Mouse (Mus musculus) heart, embryonic 10.5 days (tissue): Measurements from ENCODE around the gene Hsp90ab1. TPM values are rescaled to one million over a fixed set of nuclear protein-coding genes. Genes with fewer than 3 reads are reported as not detected.

Source experiments
- DNase-seq: peaks from one replicate; pipeline ENCODE4 v3.0.0-alpha.2; 2017; ENCODE audit warnings: low spot score
- H3K27ac ChIP-seq: fragments of 300-500 bp; sonication (generic); 2 replicates; pipeline ENCODE4 v1.5.1; 2016; ENCODE audit warnings: mild to moderate bottlenecking
- H3K27me3 ChIP-seq: fragments of 300-500 bp; sonication (generic); 2 replicates; pipeline ENCODE4 v1.6.1; 2016; ENCODE audit warnings: mild to moderate bottlenecking; ENCODE audit not compliant: poor library complexity, insufficient read depth, severe bottlenecking
- H3K36me3 ChIP-seq: fragments of 300-500 bp; sonication (generic); 2 replicates; pipeline ENCODE4 v1.6.1; 2016; ENCODE audit warnings: mild to moderate bottlenecking, moderate library complexity
- H3K4me1 ChIP-seq: fragments of 300-500 bp; sonication (generic); 2 replicates; pipeline ENCODE4 v1.6.1; 2016; ENCODE audit warnings: mild to moderate bottlenecking
- H3K4me3 ChIP-seq: fragments of 300-500 bp; sonication (generic); 2 replicates; pipeline ENCODE4 v1.5.1; 2016; ENCODE audit warnings: mild to moderate bottlenecking, moderate library complexity
- H3K9me3 ChIP-seq: fragments of 300-500 bp; sonication (generic); 2 replicates; pipeline ENCODE4 v1.6.1; 2016; ENCODE audit warnings: mild to moderate bottlenecking, moderate library complexity
- WGBS: fragments of 180-500 bp; shearing (Covaris S2); methylation state at CpG from one replicate; pipeline ENCODE4 v1.1.7; 2016; 5-methylcytosine and 5-hydroxymethylcytosine counted together
- polyA plus RNA-seq: library from polyadenylated mRNA; unstranded; fragments of >200 nt; fragmentation: Nextera tagmentation; extraction: Ambion mirVana; gene quantifications from 2 replicates; pipeline ENCODE4 v1.2.1, GENCODE M21; 2016

Gene Hsp90ab1
- polyA plus RNA-seq, 1 experiment from 2014 or later: 1,893 TPM

DNA sequence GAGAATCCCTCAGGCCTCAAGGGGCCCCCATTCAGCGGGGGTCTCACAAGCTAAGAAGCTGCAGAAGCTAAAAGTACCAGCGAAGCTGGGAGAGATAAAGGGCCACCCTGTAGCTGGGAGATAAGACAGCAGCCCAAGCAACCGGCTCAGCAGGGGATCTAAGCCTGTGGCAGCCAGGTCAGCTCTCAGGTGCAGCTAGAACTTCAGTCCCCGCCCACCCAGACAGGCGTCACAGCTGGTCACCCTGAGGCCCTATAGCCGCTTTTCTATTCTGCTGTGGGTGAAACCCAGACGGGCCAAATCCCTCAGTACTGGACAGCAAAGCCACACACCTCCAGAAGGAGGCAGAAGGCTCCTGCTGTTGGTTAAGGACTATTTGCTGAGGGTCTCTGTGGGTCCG lies 20.4 kb upstream of the Hsp90ab1 start:
- DNase-seq: peak; percentile 94
- Histone ChIP-seq H3K27ac (peak overlapping the region; percentile 80; the same call in 1 of the 2 replicates), H3K9me3 (no peaks in the 10 kb centered on the region), H3K4me1 (peaks cover 69% of the 10 kb centered on the region), H3K27me3 (peaks cover 41% of the 10 kb centered on the region), H3K4me3 (peak overlapping the region; percentile 77), H3K36me3 (peaks cover 16% of the 10 kb centered on the region)
- WGBS: 9% methylated on average over 8 of the region's 8 CpGs

GRCm38 (mm10) chr17:45592606-45593431 lies 19.7 kb upstream of the Hsp90ab1 start:
- no peak for DNase-seq
- Histone ChIP-seq H3K27me3 (peaks cover 41% of the 10 kb centered on the region), H3K4me3 (peak overlapping the region; percentile 77), H3K27ac (peak overlapping the region; percentile 80), H3K4me1 (peaks cover 67% of the 10 kb centered on the region), H3K36me3 (peaks cover 22% of the 10 kb centered on the region), H3K9me3 (no peaks in the 10 kb centered on the region)
- 32% methylated on average over 8 of the region's 8 CpGs for WGBS

- H3K27ac ChIP-seq: peak overlapping the region; percentile 80
- no peak for DNase-seq
- 44% methylated on average over 16 of the region's 16 CpGs for WGBS
- peaks cover 40% of the 10 kb centered on the region for H3K27me3 ChIP-seq
- H3K4me1 ChIP-seq: peaks cover 60% of the 10 kb centered on the region
- H3K4me3 ChIP-seq: peak overlapping the region; percentile 77
- peaks cover 28% of the 10 kb centered on the region for H3K36me3 ChIP-seq
- H3K9me3 ChIP-seq: no peaks in the 10 kb centered on the region
Measured at GRCm38 (mm10) chr17:45591701-45592605, 18.9 kb upstream of the Hsp90ab1 start.

DNA sequence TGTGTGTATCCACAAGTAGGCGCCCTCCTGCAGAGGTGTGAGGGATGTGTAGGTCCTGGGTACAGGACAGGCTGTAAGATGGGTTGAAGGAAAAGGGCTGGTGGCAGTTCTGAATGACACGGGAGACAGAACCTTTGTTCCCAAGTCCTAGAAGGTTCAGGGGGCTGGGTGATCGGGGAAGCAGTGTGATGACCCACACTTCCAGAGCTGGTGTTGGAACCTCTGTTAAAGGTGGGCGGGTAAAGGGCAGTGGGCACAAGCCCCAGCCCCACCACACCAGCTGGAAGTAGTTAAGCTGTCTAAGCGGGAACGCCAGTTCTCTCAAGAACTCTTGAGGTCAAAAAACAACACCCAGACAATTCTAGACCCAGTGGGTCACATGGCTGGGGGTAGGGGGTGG lies 17.3 kb upstream of the Hsp90ab1 start:
- H3K9me3 ChIP-seq: no peaks in the 10 kb centered on the region
- WGBS: 69% methylated on average over 6 of the region's 6 CpGs
- no peak for DNase-seq
- no peak overlapping the region for H3K27ac ChIP-seq
- H3K4me1 ChIP-seq: peaks cover 55% of the 10 kb centered on the region
- H3K4me3 ChIP-seq: no peak overlapping the region
- peaks cover 26% of the 10 kb centered on the region for H3K27me3 ChIP-seq
- peaks cover 38% of the 10 kb centered on the region for H3K36me3 ChIP-seq

DNA sequence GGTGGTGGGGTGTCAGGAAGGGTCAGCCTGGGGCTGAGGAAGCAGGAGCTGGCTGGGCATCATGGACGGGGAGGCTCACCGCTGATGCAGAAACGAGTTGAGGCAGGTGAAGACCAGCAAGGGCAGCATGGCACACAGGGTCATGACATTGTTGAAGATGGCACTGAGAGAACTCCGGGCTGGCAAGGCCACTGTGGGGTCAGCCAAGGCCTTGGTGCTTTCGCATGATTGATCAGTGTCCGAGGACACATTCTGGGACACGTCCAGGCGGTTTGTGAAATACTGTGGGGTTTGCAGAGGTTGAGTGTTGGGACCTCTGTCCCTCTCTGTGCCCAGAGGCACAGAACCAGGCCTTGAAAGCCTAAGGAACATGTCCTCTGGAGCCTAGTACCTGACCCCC lies 16.8 kb upstream of the Hsp90ab1 start:
- peaks cover 21% of the 10 kb centered on the region for H3K27me3 ChIP-seq
- H3K36me3 ChIP-seq: peaks cover 38% of the 10 kb centered on the region
- peaks cover 55% of the 10 kb centered on the region for H3K4me1 ChIP-seq
- no peak overlapping the region for H3K4me3 ChIP-seq
- DNase-seq: no peak
- H3K9me3 ChIP-seq: no peaks in the 10 kb centered on the region
- 89% methylated on average over 8 of the region's 8 CpGs for WGBS
- H3K27ac ChIP-seq: no peak overlapping the region

DNA sequence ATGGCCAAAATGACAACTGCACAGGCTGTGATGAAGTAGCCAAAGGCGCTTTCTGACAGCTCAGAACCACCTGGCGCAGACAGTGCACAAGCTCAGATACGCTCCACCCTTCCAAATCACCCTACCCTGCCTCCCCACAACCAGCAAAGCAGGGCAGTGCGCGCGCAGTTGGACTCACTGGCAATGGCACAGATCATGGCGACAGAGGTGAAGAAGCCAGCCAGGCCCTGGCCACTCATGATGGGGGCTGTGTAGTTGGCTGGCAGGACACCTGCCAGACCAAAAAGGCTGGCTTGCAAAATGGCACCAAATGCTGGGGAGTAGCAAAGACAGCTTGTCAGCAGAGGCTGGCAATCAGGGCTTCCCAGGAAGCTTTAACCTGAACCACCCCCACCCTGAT lies 16.2 kb upstream of the Hsp90ab1 start:
- H3K36me3 ChIP-seq: peaks cover 38% of the 10 kb centered on the region
- H3K4me1 ChIP-seq: peaks cover 55% of the 10 kb centered on the region
- H3K27ac ChIP-seq: no peak overlapping the region
- DNase-seq: no peak
- no peaks in the 10 kb centered on the region for H3K9me3 ChIP-seq
- no peak overlapping the region for H3K4me3 ChIP-seq
- peaks cover 15% of the 10 kb centered on the region for H3K27me3 ChIP-seq
- 98% methylated on average over 7 of the region's 7 CpGs for WGBS

- DNase-seq: no peak
- H3K4me1 ChIP-seq: peaks cover 51% of the 10 kb centered on the region
- H3K27me3 ChIP-seq: 0 out of 2 replicates have a peak, but pooled peaks cover 6% of the 10 kb centered on the region
- no peak overlapping the region for H3K27ac ChIP-seq
- H3K9me3 ChIP-seq: no peaks in the 10 kb centered on the region
- peaks cover 38% of the 10 kb centered on the region for H3K36me3 ChIP-seq
- 90% methylated on average over 7 of the region's 7 CpGs for WGBS
- no peak overlapping the region for H3K4me3 ChIP-seq
Measured at GRCm38 (mm10) chr17:45588370-45588769, 15.3 kb upstream of the Hsp90ab1 start.

DNA sequence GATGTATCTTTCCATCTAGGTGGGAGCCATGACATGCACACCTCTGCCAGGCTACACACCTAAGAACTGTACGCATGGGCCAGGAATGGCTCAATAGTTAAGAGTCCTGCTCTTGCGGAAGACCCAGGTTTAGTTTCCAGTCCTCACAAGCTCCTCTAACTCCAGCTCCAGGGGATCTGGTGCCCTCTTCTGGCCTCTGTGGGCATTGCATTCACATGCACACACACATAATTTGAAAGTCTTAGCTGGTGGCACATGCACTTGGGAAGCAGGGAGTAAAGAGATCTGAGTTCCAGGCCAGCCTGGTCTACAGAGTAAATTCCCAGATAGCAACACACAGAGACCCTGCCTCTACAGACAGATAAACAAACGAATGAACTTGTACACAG lies 13.4 kb upstream of the Hsp90ab1 start:
- Histone ChIP-seq H3K27me3 (no peaks in the 10 kb centered on the region), H3K27ac (no peak overlapping the region), H3K36me3 (peaks cover 38% of the 10 kb centered on the region), H3K4me3 (no peak overlapping the region), H3K9me3 (no peaks in the 10 kb centered on the region), H3K4me1 (peaks cover 44% of the 10 kb centered on the region)
- WGBS: 95% methylated on average over 3 of the region's 3 CpGs
- no peak for DNase-seq

DNA sequence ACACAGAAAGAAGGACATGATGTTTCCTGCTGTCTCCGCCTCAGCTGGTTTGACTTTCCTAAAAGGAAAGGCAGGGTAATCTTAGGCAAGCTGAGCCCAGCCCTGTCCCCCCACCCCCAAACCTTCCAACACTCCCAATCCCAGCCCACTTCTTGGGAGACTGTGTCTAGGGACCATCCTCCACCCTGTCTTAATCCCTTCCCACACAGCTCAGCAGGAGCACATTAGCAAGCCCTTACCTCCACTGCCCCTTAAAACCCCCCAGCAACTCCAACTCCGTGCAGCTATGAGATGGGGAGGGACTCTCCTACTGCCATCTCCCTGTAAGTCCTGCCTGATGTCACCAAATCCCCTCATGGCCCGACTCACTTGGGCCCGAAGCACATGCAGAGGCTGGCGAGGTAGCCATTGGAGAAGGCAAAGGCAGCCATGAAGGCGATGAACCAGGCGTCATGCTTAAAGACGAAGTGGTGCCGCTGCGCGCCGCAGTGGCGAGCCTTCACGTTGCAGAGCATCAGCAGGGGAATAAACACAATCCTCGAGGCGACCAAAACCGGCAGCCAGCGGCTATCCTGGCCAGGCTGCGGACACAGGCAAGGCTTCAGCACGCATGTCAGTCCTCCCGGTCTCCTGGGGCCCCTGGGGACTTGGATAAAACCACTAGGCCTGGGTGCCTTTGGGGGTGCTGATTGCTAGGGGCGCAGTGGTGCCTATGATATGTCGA lies 12.8 kb upstream of the Hsp90ab1 start:
- Histone ChIP-seq H3K36me3 (peaks cover 38% of the 10 kb centered on the region), H3K9me3 (no peaks in the 10 kb centered on the region), H3K4me3 (peak overlapping the region; percentile 25; the same call in 1 of the 2 replicates), H3K4me1 (peaks cover 43% of the 10 kb centered on the region), H3K27ac (peak overlapping the region; percentile 88), H3K27me3 (no peaks in the 10 kb centered on the region)
- WGBS: 56% methylated on average over 23 of the region's 23 CpGs
- no peak for DNase-seq

GRCm38 (mm10) chr17:45584939-45585678 lies 12.0 kb upstream of the Hsp90ab1 start:
- DNase-seq: peak; percentile 94
- Histone ChIP-seq H3K27me3 (no peaks in the 10 kb centered on the region), H3K4me3 (peak overlapping the region; percentile 28; the same call in 1 of the 2 replicates), H3K4me1 (peaks cover 44% of the 10 kb centered on the region), H3K36me3 (peaks cover 38% of the 10 kb centered on the region), H3K27ac (peak overlapping the region; percentile 88), H3K9me3 (no peaks in the 10 kb centered on the region)
- 7% methylated on average over 14 of the region's 14 CpGs for WGBS

DNA sequence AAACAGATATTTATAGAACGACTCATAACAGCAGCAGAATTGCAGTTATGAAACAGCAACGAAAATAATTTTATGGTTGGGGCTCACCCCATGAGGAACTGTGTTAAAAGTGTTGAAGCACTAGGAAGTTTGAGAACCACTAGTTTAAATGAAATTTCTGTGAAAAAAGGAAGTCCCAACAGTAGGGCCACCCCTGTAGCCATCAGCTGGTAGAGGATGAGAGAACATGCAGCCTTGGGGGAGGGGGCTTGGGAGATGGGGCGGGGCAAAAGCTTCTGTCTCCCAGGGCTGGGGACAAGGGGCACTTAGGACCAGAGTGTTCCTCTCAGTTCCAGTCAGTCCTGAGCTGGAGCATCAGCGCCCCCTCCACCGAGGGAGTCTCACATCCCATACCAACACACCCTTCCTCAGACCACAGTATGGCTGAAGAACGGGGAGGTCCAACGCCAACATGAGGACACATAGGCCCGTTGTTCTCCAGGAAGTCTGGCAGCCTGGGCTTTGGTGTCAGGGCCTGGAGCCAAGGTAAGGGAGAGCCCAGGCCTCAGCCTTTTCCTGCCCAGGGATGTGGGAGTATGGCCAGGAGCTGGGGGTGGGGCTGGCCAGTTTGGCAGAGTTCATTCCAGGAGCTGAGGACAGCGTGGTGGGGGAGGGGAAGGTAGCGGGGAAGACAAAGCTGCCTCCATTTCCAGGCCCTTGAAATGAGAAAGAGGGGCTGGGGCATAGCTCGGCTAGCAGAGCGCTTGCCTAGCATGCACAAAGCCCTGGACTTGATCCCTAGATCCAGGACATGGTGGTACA lies 11.2 kb upstream of the Hsp90ab1 start:
- H3K4me3 ChIP-seq: peak overlapping the region; percentile 28
- peaks cover 30% of the 10 kb centered on the region for H3K36me3 ChIP-seq
- H3K4me1 ChIP-seq: peaks cover 44% of the 10 kb centered on the region
- no peaks in the 10 kb centered on the region for H3K9me3 ChIP-seq
- 29% methylated on average over 12 of the region's 12 CpGs for WGBS
- DNase-seq: no peak
- no peaks in the 10 kb centered on the region for H3K27me3 ChIP-seq
- peak overlapping the region; percentile 88 for H3K27ac ChIP-seq
